Mouse (Mus musculus) c-Kit-positive CD71-positive TER-119-negative erythroid progenitor cells, embryonic 14.5 days (primary cell): ENCODE data around the gene Dppa2.
"Not testable (repeated sequence)": the region's sequence is repeated elsewhere in the genome, so short reads cannot be mapped to it uniquely, and the experiment has no call there.

ENCODE experiments used
- DNase-seq: peaks from one replicate; pipeline ENCODE4 v3.0.0-alpha.2; 2013; ENCODE audit warnings: low read depth

The Dppa2 gene

DNA sequence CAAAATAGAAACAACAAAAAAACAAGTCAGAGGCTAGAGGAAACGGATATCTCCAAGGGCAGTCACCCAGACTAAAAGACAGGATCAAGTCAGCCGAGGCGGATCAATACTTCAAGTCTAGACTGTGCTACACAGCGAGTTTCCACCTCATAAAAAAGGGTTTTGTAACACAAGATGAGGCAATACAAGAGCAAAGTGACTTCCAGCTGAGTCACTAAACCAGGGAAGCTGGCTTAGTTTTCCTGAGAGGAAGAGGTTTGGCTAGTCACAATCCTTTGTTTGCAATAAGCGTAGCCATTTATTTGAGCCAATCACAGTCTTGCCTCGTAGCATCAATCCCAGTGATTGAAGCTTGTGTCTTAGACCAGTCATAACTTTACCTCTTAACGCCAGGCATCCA, at the start of gene Dppa2:
TSS of gene Dppa2 (plus strand) at position 400 of the 400 bp plus-strand sequence.
- DNase-seq = no peak

DNA sequence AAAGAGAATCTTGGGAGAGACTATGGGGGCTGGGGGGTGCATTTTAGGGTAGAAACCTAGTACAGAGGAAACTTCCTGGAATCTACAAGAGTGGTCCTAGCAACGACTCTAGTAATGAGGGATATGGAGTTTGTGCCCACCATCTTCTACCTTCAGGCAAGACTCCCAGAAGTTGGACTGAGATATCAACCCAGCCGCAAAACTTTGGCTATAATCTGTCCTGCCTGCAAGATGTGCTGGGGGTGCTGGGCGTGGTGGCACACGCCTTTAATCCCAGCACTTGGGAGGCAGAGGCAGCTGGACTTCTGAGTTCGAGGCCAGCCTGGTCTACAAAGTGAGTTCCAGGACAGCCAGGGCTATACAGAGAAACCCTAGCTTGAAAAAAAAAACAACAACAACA, 49.1 kb upstream of the Dppa2 start:
- no peak for DNase-seq

DNA sequence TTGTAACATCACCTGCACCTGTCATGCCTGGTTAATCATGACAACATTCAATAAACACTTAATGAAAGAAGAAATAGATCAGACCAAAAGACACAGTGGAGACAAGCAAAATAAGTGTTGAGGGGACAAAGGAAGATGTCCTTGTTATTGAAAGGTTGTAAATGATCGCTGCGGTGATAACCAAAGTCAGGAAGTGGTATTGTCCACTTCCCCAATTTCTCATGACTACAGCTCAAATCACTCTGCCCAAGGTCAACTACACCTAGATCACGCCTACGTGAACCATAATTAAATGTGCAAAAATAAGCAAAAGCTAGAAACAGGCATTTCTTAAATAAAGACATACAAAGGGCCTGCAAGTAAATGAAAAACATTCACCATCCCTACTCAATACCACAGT, 44.2 kb upstream of the Dppa2 start:
- no peak for DNase-seq

DNA sequence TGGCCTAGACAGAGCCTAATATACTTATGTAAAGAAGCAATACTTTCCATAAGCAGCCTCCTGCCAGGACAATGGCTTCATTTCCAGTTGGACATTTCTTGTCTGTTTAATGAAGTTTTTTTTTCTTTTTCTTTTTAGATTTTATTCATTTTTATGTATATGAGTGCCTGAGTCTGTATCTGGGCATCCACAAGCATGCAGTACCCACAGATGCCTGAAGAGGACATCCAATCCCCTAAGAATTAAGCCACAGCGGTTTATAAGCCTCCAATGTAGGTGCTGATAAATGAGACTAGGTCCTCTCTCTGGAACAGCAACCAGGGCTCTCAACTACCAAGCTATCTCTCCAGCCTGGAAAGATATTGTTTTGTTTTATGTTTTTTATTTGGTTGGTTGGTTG, 40.8 kb upstream of the Dppa2 start:
- no peak for DNase-seq

DNA sequence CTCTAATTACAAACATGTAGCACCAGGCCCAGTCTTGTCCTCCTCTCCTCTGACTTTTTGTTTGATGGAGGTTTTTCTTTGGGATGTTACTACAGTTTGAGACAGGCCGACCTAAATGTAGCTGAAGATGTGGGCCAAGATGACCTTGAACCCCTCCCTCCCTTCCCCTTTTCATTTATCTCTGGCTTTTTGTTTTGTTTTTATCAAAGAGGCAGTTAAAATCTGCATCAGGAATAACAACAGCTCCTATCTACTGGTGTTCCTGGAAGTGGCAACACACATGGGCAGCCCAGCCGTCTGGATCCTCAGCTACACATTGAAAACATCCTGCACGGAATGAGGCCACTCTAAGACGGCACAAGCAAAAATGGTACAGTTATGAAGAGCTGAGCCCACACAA, 37.9 kb upstream of the Dppa2 start:
- no peak for DNase-seq

DNA sequence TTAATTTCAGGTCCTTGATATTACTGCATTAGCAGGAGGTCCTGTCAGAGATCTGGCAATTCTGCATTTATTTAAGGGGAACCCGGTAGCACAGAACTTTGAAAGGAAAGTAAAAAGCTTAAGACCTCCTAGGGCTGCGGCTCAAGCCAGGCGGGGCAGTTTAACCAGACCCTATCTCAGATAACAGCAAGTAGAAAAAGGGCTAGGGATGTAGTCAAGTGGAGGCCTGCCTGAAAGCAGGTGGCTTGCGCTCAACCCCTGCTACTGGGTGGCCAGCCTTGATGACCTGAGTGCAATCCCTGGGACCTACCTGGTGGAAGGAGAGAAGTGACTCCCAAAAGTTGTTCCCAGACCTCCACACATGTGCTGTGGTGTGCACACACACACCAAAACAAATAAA, 26.8 kb upstream of the Dppa2 start:
- DNase-seq = no peak

DNA sequence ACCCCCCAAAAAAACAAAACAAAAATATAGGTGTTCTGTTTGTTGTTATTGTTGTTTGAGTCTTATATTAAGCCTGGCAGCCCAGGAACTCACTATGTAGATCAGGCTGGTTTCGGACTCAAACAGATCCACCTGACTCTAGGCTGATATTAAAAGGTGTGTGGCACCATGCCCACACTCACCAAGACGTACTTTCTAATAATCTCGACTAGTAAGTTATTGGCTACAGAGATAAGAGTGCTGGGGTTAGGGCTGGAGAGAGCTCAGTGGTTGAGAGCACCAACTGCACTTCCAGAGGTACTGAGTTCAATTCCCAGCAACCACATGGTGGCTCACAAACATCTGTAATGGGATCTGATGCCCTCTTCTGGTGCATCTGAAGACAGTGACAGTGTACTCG, 22.8 kb upstream of the Dppa2 start:
- DNase-seq = no peak

DNA sequence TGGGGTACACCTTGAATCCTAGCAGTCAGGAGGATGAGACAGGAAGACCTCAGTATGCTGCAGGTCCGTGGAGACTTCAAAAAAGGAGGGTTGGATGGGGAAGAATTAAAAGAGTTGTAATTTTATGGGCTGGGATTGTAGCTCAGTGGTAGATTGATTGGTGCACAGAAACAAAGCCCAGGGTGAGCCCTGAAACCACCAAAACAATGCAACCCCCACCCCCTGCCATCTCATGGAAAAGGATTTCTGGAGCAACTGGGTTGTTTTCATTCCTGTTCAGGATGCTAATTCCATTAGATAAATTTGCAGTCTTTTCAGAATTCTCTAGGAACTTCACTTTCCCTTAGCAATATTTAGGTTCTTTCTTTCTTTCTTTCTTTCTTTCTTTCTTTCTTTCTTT, 20.9 kb upstream of the Dppa2 start:
- DNase-seq = no peak

DNA sequence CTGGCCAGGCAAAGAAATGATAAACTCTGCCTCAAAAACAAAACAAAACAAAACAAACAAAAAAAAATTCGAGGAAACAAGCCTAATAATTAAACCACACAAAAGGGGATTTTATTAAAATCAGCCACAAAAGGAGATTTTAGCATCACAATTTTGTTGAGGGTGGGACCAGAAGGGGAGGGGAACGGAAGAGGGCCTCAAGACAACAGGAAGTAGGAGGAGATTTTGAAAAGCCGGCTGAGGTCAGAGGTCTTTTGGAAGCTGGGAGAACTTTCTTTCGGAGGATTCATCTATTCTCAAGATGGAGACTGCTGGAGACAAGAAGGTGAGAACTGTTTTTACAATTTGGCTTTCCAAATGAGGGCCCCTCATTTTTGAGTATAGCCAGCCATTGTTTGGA, 20.2 kb upstream of the Dppa2 start, which contains the start of gene Dppa4:
TSS of gene Dppa4 (plus strand) at position 217 of the 400 bp plus-strand sequence.
- DNase-seq = no peak

DNA sequence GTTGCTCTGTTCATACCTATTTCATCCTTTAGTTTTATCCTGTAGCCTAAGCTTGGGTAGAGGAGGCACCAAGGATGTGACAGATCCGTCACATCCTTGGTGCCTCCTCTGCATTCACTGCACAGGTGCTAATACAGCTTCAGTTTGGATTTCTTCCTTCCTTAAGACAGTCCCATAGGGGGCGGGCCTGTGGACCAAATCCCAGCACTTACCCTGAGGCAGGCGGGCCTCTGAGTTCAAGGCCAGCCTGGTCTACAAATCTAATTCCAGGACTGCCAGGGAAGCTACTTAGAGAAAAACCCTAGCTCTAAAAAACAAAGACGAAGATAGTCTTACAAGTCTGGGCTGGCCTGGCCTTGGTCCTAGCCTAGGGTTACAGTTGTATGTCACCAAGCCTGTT, 18.2 kb upstream of the Dppa2 start:
- no peak for DNase-seq

DNA sequence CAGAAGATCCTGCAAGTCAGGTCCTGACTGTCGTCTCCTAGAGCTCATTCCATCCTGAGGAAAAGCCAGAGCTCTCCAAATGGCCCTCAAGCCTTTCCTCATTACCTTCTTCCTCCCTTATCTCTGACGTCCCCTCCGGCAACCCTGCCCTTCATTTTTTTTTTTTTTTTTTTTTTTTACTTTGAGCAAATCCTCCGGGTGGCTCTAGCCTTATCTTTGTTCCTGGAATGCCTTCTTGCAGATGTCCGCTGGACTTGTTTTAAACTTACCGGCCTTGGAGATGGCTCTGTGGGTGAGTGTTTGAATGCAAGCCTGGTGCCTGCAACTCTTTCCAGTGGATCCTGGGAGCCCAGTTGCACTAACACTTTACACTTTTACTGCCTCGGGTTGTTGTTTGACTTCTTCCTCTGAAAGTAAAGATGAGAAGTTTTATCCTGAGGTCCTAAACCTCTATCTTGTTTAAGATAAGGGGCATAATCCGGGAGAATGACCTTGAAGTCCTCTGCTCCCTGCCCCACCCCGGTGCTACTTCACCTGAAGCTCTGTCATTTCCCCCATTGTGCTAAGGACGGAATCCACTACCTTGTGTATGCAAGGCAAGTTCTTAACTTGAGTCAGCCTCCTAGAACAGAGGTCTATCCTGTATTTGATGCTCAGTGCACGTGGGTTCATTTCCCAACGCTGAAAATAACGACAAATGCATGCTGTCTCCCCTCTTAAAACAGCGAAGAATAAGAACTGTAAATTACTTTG, 6.1 kb upstream of the Dppa2 start:
- DNase-seq = no peak

DNA sequence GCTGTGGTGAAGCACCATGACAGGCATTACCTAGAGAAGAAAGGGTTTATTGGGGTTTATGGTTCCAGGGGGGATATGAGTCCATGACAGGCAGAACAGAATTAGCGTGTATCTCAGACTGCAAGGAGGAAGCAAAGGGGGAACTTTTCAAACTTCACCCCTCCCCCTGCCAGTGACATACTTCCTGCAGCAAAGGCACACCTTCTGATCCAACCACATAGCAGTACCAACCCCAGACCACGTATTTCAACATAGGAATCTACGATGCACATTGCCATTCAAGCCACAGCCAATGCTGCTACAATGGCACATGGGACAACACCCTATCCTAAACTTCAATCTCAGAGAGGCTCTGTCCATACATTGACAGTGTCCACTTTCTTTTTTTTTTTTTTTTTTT, 3.8 kb upstream of the Dppa2 start:
- DNase-seq = no peak

DNA sequence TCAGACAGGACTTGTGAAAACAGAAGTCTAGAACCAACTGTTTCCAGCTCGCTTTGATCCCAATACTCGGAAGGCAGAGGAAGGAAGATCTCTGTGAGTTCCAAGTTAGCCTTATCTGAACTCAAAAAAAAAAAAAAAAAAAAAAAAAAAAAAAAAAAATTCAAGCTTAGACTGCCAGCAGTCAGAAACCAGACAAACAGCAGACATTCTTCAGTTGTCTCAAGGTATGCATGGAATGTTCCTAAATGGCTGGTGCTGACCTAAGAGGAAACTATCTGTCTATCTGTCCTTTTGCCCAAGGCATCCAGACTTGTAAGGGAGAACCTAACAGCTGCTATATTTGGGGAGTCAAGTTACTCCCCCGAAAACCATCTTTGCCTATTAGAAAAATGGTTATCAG, 275 bp downstream of the Dppa2 start:
- no peak for DNase-seq

DNA sequence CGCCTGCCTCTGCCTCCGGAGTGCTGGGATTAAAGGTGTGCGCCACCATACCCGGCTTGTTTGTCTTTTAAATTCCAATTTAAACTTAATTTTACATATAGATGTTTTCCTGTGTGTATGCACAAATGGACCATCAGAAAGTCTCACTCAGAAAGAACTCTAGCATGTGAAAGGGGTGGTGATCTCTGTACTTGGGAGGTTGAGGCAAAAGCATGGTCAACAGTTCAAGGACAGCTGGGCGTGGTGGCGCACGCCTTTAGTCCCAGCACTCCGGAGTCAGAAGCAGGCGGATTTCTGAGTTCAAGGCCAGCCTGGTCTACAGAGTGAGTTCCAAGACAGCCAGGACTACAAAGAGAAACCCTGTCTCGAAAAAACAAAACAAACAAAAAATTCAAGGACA, 5.2 kb downstream of the Dppa2 start:
- not testable (repeated sequence) for DNase-seq

DNA sequence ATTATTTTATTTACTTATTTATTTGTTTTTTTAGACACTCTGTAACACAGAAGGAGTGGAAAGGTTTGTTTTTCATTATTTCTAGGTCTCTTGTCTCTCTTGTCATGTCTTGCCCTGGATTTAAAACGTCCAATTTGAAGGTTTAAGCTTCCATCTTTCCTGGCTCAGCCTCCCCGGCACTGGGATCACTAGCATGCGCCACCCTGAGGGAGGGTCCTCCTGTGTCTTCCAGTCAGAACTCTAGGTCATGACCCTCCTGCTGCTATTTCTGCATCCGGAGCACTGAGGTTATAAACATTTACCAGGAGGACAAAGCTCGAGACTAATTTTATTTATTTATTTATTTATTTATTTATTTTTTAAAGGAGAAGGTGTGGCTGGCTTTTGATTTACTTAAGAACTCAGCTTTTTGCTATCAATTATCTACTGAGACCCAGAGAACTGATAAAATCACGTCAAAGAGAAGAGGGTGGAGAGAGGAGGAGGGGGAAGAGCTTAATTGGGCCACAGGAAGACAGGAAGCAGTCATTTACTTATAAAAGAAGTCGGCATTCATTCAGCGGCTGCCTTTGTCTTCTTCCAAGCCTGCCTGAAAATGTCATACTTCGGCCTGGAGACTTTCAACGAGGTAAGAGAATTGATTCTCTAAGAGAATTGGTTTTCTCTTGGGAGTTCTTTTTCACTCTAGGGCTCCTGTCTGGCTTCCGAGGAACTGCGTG, 6.4 kb downstream of the Dppa2 start:
- no peak for DNase-seq

DNA sequence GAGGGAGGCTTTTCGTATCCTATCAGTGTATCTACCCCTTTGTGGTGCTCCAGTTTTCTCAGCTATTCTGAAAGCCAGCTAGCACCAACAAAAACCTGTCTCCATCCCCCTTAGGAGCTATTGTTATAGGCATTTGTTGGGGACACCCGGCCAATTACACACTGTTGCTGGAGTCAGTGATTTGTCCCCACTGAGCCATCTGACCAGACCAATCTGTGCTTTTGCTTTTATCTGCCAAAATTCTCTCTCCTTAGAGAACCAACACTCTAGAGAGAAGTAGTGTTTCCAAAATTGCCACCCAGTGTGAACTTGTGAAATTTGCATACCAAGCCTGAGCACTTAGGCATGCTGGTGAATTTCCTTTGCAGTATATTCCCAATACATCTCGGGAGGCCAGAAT, 11.6 kb downstream of the Dppa2 start:
- DNase-seq = no peak

DNA sequence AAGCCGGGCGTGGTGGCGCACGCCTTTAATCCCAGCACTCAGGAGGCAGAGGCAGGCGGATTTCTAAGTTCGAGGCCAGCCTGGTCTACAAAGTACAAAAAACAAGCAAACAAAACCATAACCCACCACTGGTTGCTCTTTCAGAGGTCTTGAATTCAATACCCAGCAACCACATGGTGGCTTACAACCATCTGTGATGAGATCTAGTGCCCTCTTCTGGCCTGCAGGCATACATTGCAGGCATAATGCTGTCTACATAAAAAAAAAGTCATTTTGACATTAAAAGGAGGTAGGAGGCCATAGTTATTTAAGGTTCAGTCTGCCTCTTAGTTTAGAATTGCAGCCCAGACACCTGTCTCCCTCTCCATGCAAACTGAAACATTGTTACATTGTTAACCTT, 17.1 kb downstream of the Dppa2 start:
- DNase-seq = no peak

DNA sequence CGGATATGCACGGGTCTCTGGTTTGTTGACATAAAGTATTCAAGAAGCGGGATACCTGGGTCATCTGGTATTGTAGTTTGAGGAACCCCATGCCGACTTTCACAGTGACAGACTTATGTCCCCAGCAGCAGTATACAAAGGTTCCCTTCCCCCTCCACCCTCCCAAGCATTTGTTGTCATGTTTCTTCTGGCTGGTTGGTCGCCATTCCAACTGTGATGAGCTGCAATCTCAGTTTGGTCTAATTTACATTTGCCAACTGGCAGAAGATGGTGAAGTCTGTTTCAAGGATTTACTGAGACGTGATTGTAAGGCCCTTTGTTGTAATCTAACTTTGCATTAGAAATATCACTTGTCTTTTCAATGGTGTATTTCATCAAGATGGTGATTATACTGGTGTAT, 19.4 kb downstream of the Dppa2 start:
- DNase-seq = no peak

DNA sequence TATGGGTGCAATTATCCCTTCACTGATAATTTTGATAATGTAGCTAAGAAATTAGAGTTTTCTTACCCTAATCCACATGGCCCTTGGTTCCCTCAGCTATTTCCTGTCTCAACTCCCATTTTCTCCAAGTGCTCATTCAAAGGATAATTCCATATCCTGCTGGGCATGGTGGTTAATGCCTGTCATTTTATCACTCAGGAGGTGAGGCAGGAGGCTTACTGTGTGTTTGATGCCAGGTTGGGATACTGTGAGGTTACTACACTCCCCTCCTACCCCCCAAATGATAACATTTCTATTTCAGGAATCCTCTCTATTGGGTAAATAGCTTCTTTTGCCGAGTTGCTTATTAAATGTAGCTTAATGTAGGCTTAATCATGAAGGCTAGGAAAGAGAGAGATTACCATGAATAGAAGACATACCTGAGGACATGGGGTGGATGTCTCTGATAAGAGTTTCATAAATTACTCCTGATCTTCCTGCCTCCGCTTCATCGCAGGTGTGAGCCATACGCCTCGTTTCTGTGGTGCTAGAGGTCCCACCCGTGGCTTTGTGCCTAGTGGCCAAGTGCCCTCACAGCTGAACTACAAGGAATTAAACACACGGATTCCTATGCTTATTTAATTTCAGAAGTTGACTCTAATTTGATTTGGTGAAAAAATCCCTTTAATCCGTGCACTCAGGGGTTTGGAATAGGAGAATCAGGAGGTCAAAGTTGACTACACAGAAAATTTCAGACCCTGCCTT, 20.1 kb downstream of the Dppa2 start:
- DNase-seq = no peak

DNA sequence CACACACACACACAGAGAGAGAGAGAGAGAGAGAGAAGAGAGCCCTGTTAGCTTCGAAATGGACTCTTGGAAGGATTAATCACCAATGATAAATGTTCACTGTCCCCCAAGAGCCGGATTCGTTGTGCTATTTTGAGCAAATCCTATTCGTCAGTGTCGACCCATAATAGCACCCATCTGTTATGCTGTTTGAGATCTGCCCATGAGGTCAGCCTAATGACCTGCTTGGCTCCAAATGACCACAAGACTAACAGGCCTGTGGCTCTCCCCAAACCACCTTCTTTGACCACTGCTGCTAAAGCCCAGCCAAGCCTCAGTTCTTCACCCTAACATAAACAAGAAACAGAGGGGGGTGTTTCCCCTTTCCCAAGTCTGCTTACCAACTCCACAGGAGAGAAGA, 23.2 kb downstream of the Dppa2 start:
- DNase-seq = no peak

DNA sequence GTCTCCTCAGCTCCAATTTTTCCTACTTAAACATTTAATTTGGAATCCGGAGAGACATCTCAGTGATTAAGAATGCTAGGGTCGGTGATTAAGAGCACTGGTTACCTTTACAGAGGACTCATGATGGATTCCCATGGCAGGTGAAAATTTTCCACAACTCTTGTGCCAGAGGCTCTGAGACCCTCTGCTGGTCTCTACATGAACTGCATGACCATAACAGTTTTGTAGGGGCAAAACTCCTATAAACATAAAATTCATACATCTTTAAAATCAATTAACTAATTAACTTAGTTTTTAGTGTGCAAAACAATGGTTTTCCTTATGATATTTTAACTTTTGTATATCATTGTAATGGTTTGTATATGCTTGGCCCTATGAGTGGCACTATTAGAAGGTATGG, 24.7 kb downstream of the Dppa2 start:
- no peak for DNase-seq

DNA sequence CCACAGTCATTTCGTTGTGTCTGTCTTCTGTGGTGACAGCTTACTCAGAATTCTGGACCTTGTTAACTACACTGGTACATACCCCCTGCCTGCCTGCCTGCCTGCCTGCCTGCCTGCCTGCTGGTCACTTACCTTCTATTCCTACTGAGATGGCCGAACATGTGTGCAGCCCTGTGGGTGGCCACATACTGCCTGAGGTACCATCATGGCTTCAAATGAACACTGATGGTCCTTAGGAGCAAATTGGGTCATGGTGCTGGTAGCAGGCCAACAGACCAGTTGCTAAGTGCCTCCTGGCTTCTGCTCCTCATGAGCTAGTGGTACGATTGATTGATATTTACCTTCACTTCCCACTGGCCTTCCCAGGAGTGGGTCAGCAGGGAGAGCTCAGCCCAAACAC, 28.1 kb downstream of the Dppa2 start:
- DNase-seq = no peak

DNA sequence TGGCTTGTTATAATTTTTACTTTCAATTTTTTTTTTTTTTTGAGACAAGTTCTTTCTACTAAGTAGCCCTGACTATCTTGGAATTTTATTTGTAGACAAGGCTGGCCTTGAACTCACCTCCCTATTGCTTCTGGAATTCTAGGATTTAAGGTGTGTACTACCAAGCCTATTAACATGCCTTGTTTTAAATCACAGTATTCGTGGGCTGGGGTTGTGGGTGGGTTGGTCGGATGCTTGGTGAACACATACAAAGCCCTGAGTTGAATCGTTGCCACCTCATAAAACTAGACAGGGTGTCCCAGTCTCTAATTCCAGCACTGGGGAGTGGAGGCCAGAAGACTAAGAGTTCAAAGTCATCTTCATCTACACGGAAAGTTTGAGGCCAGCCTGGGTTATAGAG, 31.6 kb downstream of the Dppa2 start:
- no peak for DNase-seq
